Mouse (Mus musculus) macrophage (primary cell): ENCODE results near the gene Rps27. TPM values are rescaled to one million over a fixed set of nuclear protein-coding genes. Genes with fewer than 3 reads are reported as not detected.
"Not testable (repeated sequence)": the region's sequence is repeated elsewhere in the genome, so short reads cannot be mapped to it uniquely, and the experiment has no call there.

Source experiments
- H3K27ac ChIP-seq: fragments of 350-480 bp; formaldehyde crosslinking; 2 replicates; pipeline ENCODE4 v1.9.0; 2021
- H3K36me3 ChIP-seq: fragments of 350-480 bp; formaldehyde crosslinking; 2 replicates; pipeline ENCODE4 v1.9.0; 2021; ENCODE audit errors: inconsistent target
- H3K4me3 ChIP-seq: fragments of 350-480 bp; formaldehyde crosslinking; 2 replicates; pipeline ENCODE4 v1.9.0; 2021; ENCODE audit errors: inconsistent target
- H3K79me2 ChIP-seq: fragments of 350-480 bp; formaldehyde crosslinking; 2 replicates; pipeline ENCODE4 v1.9.0; 2021; ENCODE audit errors: inconsistent target
- WGBS: methylation state at CpG from one replicate; pipeline ENCODE4 v1.1.7; 2026; ENCODE audit warnings: inconsistent platforms; ENCODE audit not compliant: missing documents; 5-methylcytosine and 5-hydroxymethylcytosine counted together
- polyA plus RNA-seq: library from polyadenylated mRNA; stranded (reverse); fragments of 250-400 nt; gene quantifications from 3 replicates; pipeline ENCODE4 v1.2.4, GENCODE M21; 2018; ENCODE audit warnings: inconsistent platforms
- total RNA-seq, 78 experiments: library from RNA; depleted of rRNA; stranded (reverse); fragments of 250-400 nt; gene quantifications; 1 replicate in 9 of 78; 2 replicates in 24 of 78; 3 replicates in 43 of 78; 4 replicates in 2 of 78; pipeline ENCODE4 v1.2.4; 2018; ENCODE audit warnings: inconsistent platforms in 56 of 78

Rps27 gene
- 100 to 1,000 TPM in 9 of 26 experiments, 10 to 100 TPM in 17; 47.1 to 456 (median 83.3) TPM for total RNA-seq (2018; cell fraction: chromatin; rRNA removed)
- 1,000 to 10,000 TPM in 25 of 26 experiments, 100 to 1,000 TPM in 1; 995 to 3,027 (median 1,636) TPM for total RNA-seq (2018; cell fraction: cytosol; rRNA removed)
- 100 to 1,000 TPM; 149 to 438 (median 229) TPM for total RNA-seq (2018; cell fraction: nucleus; rRNA removed)
- 1,141 to 3,573 TPM (median 2,291 TPM) in 3 replicates for polyA plus RNA-seq

DNA sequence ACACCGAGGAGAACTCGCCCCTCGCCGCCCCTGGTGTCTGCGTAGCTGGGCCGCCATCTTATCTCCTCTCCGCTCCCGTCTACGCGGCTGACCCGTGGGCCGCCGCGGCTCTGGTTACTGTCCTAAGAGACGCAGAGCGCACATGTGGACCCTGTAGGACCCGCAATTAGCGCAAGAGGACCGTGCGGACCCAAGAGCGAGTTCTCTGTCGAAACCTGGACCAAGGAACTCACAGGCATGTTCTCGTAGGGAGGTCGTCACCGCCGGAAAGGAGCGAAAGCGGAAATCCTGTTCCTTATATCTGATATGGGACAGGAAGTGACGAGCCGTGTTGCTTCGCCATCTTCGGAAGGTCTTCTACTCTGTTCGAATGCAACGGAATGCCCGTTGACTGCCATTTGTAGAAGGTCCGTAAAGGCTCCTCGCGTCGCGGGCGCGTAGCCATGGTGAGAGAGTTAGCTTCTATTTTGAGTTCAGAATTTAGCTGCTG, at the start of gene Rps27, which contains the start of gene Rab13:
TSS of gene Rps27 (minus strand) at position 275 of the 490 bp plus-strand sequence.
TSS of gene Rab13 (plus strand) at position 319 of the 490 bp plus-strand sequence.
- Histone ChIP-seq H3K36me3 (peaks cover 37% of the 10 kb centered on the region; the same call in 1 of the 2 replicates), H3K4me3 (peak within 1 kb of the TSS; percentile 83), H3K27ac (peak within 1 kb of the TSS; percentile 79), H3K79me2 (peaks cover 31% of the 10 kb centered on the region)
- 2% methylated on average over 42 of the region's 42 CpGs for WGBS

DNA sequence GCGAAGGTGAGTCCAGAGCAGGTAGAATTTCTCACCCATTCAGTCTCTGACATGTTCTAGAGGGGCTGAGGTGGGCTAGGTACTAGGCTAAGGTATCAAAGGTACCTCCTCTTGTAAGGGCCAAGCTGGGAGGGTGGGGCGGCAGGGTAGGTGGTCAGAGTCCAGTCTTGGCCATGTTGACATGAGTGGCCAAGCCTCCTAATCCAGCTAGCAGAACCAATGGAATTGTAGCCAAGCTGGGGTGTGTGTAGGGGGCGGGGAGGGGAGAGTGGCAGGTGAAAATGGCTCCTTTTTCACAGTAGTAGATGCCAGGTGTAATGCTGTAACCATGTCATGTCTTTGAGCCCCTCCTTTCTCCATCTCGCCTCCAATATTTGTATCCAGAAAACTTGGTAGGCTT, 45.1 kb upstream of the Rps27 start:
- H3K4me3 ChIP-seq, result no peak overlapping the region
- peaks cover 64% of the 10 kb centered on the region for H3K36me3 ChIP-seq
- peaks cover 45% of the 10 kb centered on the region for H3K79me2 ChIP-seq
- 90% methylated on average over 4 of the region's 4 CpGs for WGBS
- no peak overlapping the region for H3K27ac ChIP-seq

DNA sequence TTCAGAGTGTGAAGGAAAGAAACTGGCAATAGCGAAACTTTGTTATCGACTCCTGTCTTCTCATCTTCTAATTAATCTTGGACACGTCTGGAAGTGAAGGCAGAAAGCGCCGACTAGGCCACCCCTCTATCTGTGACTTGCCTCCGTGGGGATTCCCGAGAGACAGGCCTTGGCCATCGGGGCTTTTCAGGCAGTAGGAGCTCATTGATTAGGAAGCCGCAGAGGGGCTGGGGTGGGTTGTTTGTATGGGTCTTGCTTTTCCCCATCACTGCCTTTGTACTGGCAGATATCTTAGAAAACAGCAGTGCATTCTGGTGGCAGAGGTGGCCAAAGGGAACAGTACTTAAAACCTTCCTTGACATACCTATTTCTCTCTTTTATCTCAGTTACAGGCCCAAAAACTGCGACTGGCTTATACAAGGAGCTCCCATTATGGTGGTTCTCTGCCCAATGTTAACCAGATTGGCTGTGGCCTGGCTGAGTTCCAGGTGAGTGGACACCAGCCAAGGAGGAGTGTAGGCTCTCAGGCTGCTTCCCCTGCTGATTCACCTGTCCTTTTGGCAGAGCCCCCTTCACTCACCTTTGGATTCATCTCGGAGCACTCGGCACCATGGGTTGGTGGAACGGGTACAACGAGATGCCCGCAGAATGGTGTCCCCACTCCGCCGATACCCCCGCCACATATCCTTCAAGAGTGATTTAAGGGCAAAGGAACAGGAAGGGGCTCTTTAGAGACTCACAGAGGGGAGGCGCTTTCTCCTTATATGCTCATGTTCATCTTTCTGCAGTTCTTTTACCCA, 43.5 kb upstream of the Rps27 start:
- Histone ChIP-seq H3K36me3 (peaks cover 49% of the 10 kb centered on the region), H3K79me2 (peaks cover 45% of the 10 kb centered on the region), H3K4me3 (no peak overlapping the region), H3K27ac (no peak overlapping the region)
- WGBS, result 95% methylated on average over 17 of the region's 19 CpGs

DNA sequence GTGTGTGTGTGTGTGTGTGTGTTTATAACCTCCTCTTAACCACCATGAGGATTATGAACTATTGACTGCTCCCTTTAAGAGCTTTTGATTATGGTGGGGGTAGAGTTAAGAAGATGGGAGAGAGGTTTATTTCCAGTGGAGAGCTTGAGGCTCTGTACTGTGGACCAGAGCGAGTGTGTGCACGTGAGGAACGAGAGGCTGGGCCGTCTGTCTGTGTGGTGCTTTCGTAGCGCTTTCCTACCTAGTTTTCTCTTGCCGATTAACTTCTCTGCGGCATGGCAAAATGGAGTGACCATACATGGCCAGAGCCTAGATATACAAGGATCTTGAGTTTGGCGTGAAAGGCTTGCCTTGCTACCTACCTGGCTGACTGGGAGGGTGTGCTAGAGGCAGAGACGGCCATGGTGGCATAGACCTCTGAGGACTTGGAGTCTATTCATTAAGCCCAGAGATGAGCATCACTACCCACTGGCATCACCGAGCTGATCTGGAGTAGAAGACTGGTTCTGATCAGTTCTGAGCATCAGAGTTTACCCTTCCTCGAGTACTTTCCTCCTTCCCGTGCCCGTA, 42.4 kb upstream of the Rps27 start:
- H3K27ac ChIP-seq, result no peak overlapping the region

DNA sequence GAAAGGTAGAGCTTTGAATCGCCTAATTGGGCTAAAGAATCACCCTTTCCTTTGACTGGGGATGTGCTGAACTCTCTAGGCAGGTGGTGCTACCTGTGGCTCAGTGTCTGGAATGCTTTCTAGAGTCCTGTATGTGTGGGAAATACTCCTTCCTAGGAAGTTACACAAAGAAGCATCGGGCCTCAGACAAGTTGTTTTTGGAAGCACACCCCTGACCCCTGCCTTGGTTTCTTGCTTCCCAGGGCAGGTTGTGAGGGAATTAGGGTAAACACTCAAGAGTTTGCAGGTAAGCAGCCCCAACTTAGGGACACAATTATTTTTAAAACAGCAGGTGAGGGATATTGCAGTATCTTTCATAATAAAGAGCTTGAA, 41.7 kb upstream of the Rps27 start:
- peaks cover 45% of the 10 kb centered on the region for H3K36me3 ChIP-seq
- H3K27ac ChIP-seq, result peak overlapping the region; percentile 44; the same call in 1 of the 2 replicates
- peak overlapping the region; percentile 81 for H3K4me3 ChIP-seq
- peaks cover 60% of the 10 kb centered on the region for H3K79me2 ChIP-seq
- WGBS, result 7% methylated on average over 2 of the region's 2 CpGs

More for the DNA sequence above, 42.4 kb upstream of the Rps27 start:
- H3K36me3 ChIP-seq, result peaks cover 47% of the 10 kb centered on the region
- H3K4me3 ChIP-seq, result no peak overlapping the region
- peaks cover 53% of the 10 kb centered on the region for H3K79me2 ChIP-seq
- 96% methylated on average over 14 of the region's 14 CpGs for WGBS

DNA sequence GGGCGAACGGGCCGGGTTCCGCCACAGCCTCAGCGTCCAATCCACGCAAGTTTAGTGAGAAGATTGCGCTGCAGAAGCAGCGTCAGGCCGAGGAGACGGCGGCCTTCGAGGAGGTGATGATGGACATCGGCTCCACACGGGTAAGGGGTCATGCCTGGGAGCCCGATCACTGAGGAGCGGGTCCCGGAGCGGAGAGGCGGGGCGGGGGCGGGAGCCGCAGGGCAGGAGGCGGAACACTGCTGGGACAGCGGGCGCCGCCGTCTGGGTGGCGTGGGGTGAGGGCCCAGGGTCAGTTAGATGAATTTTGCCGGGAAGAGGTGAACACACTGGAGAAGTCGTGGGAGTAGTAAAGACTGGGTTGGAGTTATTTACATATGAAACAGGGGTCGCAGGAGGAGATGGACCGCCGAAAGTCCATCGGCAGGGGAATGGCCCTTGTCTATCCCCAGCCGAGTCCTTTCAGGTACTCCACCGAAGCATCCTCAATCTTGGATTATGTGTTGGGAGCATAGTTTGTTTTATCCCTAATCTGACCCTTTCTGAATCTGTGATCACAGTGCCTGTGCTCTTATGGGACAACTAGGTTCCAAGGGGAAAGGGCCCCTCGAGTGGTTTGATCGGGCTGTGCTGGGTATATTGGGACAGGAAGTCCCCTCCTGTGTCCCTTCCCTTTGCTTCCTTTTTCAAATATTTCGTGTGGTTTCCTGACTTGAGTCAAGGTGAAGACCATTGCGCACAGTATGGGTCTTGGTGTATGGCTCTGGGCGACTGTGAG, 41.2 kb upstream of the Rps27 start:
- peak overlapping the region; percentile 81 for H3K4me3 ChIP-seq
- peaks cover 66% of the 10 kb centered on the region for H3K79me2 ChIP-seq
- H3K27ac ChIP-seq, result peak overlapping the region; percentile 44
- under 1% methylated on average over 38 of the region's 41 CpGs for WGBS
- peaks cover 40% of the 10 kb centered on the region for H3K36me3 ChIP-seq

DNA sequence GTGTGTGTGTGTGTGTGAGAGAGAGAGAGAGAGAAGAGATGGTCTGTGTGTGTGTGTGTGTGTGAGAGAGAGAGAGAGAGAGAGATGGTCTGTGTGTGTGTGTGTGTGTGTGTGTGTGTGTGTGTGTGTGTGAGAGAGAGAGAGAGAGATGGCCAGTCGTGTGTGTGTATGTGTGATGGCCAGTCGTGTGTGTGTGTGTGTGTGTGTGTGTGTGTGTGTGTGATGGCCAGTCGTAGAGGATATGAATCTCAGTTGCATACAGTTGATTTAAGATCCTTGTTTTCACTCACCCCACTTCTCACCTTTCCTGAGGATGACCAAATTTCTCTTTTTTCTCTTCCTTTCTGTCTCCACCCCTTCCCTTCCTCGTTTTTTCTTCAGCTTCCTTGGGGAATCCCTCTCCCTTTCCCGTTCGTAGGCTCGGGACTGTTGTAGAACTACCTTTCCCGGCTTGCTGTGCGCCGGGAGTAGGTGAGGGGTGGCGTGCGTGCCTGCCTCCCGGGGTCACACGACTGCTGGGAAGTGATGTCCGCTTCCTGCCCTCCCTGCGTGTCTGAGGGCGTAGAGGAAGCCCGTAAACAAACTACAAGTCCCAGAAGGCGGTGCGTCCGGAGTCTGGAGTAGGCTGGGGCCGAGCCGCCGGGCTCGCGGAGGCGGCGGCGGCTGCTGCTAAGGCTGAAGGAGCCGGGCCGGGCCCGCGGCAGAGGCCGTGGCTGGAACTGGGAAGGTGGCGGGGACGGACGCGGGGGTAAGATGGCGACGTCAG, 40.4 kb upstream of the Rps27 start, which contains the start of gene Crtc2:
TSS of gene Crtc2 (plus strand) at position 511 of the 766 bp plus-strand sequence.
- Histone ChIP-seq H3K36me3 (peaks cover 32% of the 10 kb centered on the region), H3K79me2 (peaks cover 72% of the 10 kb centered on the region)
- WGBS, result 2% methylated on average over 38 of the region's 40 CpGs

DNA sequence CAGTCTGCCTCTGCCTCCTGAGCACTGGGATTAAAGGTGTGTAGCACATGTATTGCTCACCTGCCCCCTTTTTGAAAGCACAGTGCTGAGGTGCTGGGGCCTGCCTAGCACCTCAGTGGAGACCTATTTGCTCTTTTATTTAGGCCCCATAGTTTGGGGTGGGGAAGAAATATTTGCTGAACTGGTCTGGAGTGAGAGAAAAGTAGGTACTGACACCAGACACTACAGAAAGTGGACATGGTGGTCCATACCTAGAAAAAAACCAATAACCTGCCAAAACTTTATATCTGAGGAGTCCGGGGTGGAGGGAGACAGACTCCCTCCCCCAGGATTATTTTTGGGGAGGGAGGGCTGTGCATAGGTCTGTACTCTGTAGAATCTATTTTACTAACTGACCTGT, 39.7 kb upstream of the Rps27 start:
- no CpG with 5 or more reads among the region's 1 CpGs for WGBS
- Histone ChIP-seq H3K36me3 (peaks cover 26% of the 10 kb centered on the region), H3K79me2 (peaks cover 69% of the 10 kb centered on the region)
- not testable (repeated sequence) for H3K4me3 ChIP-seq, H3K27ac ChIP-seq

More for the DNA sequence above, 40.4 kb upstream of the Rps27 start, which contains the start of gene Crtc2:
- peak within 1 kb of the TSS; percentile 81 for H3K4me3 ChIP-seq
- H3K27ac ChIP-seq, result peak within 1 kb of the TSS; percentile 44

DNA sequence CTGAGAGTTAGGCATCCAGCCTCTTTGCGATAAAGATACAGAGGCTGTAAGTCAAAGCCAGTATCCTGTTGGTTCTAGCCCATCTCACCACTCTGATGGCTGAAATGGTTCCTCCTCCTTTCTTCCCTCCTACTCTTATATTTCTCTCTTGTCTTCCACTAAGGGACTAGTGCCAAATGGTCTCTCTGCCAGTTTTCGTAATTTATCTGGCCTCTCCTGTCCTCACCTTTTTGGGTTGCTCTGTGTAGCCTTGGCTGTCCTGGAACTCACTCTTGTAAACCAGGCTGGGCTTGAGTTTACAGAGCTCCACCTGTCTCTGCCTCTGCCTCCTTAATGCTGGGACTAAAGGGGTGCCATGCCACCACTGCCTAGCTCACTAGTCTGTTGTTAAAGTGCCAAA, 39.2 kb upstream of the Rps27 start:
- not testable (repeated sequence) for H3K4me3 ChIP-seq, H3K27ac ChIP-seq
- 94% methylated on average over 2 of the region's 2 CpGs for WGBS
- Histone ChIP-seq H3K36me3 (peaks cover 21% of the 10 kb centered on the region; the same call in 1 of the 2 replicates), H3K79me2 (peaks cover 63% of the 10 kb centered on the region)

DNA sequence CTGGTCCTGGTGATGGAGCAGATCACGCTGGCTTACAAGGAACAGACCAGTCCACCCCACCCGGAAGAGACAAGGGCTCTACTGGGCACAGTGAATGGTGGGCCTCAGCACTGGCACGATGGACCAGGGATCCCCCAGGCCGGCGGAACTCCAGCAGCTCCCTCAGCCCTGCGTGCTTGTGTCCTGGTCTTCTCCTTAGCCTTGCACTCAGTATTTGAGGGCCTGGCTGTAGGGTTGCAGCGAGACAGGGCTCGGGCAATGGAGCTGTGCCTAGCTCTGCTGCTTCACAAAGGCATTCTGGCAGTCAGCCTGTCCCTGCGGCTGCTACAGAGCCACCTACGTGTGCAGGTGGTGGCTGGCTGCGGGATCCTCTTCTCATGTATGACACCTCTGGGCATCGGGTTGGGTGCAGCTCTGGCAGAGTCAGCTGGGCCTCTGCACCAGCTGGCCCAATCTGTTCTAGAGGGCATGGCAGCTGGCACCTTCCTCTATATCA, 38.3 kb upstream of the Rps27 start:
- peaks cover 12% of the 10 kb centered on the region; the same call in 1 of the 2 replicates for H3K36me3 ChIP-seq
- 92% methylated on average over 2 of the region's 12 CpGs for WGBS

DNA sequence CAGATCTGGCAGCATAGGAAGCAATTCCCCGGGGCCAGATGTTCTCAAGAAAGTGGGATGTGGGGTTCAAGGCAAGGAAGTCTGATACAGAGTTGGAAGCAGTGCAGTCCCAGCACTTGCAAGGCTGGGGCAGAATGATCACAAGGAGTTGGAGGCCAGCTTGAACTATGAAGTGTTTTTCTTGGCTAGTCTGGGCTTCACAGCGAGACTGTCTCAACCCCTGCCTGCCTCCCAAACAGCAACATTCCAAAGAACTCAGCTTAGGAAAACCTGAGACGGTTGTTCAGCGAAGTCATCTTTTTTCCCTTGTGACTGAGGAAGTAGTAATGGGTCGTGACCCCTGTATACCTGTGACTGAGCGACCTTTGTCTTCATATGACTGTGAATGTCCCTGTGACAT, 37.3 kb upstream of the Rps27 start:
- no peak overlapping the region for H3K27ac ChIP-seq
- 91% methylated on average over 6 of the region's 6 CpGs for WGBS
- H3K4me3 ChIP-seq, result no peak overlapping the region
- H3K79me2 ChIP-seq, result peaks cover 45% of the 10 kb centered on the region
- H3K36me3 ChIP-seq, result peaks cover 11% of the 10 kb centered on the region; the same call in 1 of the 2 replicates

More for the DNA sequence above, 38.3 kb upstream of the Rps27 start:
- H3K27ac ChIP-seq, H3K4me3 ChIP-seq: not testable (repeated sequence)
- H3K79me2 ChIP-seq, result peaks cover 55% of the 10 kb centered on the region

DNA sequence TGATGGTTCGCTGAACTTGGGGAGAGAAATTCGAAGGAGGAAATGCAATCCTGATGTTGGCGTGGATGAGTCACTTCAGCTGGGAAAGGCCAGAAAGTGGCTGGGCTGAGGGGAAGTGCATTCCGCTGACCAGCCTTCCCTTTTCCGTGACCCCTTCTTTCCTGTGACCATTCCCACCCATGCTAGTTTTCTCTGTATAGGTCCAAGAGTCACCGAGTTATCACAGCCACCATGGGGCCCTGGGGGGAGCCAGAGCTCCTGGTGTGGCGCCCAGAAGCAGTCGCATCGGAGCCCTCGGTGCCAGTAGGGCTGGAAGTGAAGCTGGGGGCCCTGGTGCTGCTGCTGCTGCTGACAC, 35.3 kb upstream of the Rps27 start:
- peak overlapping the region; percentile 98 for H3K27ac ChIP-seq
- WGBS, result 2% methylated on average over 10 of the region's 10 CpGs
- peaks cover 31% of the 10 kb centered on the region for H3K79me2 ChIP-seq
- H3K4me3 ChIP-seq, result peak overlapping the region; percentile 95
- peaks cover 11% of the 10 kb centered on the region; the same call in 1 of the 2 replicates for H3K36me3 ChIP-seq
